Mouse (Mus musculus): Measurements from ENCODE around the gene Cog5.

Cog5 gene

GRCm38 (mm10) chr12:31700623-31701347 lies 46.1 kb downstream of the Cog5 start:
- TF ChIP-seq GATA4 (IDR thresholded peaks at IDR 0.05; ENCODE audit: insufficient replicate concordance, low read length) = no peak

- no peak for TF ChIP-seq GATA4 (IDR thresholded peaks at IDR 0.05; ENCODE audit: insufficient replicate concordance, low read length)
Measured at GRCm38 (mm10) chr12:31701411-31701810, 46.7 kb downstream of the Cog5 start.

DNA sequence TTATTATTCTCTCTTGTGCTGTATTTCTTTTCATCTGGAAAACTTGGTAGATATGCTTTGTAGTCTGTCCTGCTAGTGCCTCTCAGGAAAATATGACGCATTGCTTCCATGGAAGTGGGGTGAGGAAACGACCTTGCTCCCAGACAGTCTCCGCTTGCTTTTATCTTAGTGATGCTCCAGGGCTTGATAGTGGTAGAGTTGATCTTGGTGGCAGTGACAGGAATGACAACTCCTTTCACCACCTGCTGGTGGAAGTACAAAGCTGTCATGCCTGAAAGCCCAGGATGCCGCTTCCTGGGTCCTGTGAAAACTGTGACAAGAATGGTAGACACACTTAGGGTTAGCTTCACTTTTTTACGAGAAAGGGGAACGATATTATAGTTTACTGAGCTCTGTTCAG lies 49.2 kb downstream of the Cog5 start:
- no peak for TF ChIP-seq GATA4 (IDR thresholded peaks at IDR 0.05; ENCODE audit: insufficient replicate concordance, low read length)

GRCm38 (mm10) chr12:31706168-31706567 lies 51.5 kb downstream of the Cog5 start:
- no peak for TF ChIP-seq GATA4 (IDR thresholded peaks at IDR 0.05; ENCODE audit: insufficient replicate concordance, low read length)

GRCm38 (mm10) chr12:31707531-31707930 lies 52.9 kb downstream of the Cog5 start:
- no peak for TF ChIP-seq GATA4 (IDR thresholded peaks at IDR 0.05; ENCODE audit: insufficient replicate concordance, low read length)

- TF ChIP-seq GATA4 (IDR thresholded peaks at IDR 0.05; ENCODE audit: insufficient replicate concordance, low read length) = no peak
Measured at GRCm38 (mm10) chr12:31709665-31710064, 55.0 kb downstream of the Cog5 start.

GRCm38 (mm10) chr12:31712233-31712632 lies 57.6 kb downstream of the Cog5 start:
- no peak for TF ChIP-seq GATA4 (IDR thresholded peaks at IDR 0.05; ENCODE audit: insufficient replicate concordance, low read length)

- TF ChIP-seq GATA4 (IDR thresholded peaks at IDR 0.05; ENCODE audit: insufficient replicate concordance, low read length) = no peak
Measured at GRCm38 (mm10) chr12:31712727-31713126, 58.1 kb downstream of the Cog5 start.

- no peak for TF ChIP-seq GATA4 (IDR thresholded peaks at IDR 0.05; ENCODE audit: insufficient replicate concordance, low read length)
Measured at GRCm38 (mm10) chr12:31713600-31713999, 58.9 kb downstream of the Cog5 start, which contains the start of gene Gpr22. TSS of gene Gpr22 (minus strand) at chr12:31713947.

DNA sequence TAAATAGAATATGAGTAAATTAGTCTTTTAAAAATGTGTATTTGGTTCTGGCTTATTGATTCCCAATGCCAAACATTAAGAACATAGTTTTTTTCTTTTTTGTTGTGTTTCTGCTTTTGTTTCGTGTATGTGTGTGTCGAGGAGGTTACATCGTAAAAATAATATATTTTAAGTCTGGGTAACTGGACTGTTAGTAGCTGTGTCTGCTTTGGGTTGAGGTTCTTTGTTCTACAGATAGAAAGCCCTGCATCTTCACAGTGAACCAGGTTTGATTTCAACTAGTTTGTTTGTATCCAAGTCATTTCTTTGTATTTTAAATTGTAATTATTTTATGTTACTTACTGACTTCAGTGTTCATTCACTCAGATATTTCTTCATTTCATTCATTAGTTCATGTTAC lies 59.4 kb downstream of the Cog5 start:
- no peak for TF ChIP-seq GATA4 (IDR thresholded peaks at IDR 0.05; ENCODE audit: insufficient replicate concordance, low read length)

GRCm38 (mm10) chr12:31719586-31720275 lies 65.1 kb downstream of the Cog5 start:
- TF ChIP-seq GATA4 (IDR thresholded peaks at IDR 0.05; ENCODE audit: insufficient replicate concordance, low read length) = no peak

- TF ChIP-seq GATA4 (IDR thresholded peaks at IDR 0.05; ENCODE audit: insufficient replicate concordance, low read length) = no peak
Measured at GRCm38 (mm10) chr12:31724576-31724975, 69.9 kb downstream of the Cog5 start.

DNA sequence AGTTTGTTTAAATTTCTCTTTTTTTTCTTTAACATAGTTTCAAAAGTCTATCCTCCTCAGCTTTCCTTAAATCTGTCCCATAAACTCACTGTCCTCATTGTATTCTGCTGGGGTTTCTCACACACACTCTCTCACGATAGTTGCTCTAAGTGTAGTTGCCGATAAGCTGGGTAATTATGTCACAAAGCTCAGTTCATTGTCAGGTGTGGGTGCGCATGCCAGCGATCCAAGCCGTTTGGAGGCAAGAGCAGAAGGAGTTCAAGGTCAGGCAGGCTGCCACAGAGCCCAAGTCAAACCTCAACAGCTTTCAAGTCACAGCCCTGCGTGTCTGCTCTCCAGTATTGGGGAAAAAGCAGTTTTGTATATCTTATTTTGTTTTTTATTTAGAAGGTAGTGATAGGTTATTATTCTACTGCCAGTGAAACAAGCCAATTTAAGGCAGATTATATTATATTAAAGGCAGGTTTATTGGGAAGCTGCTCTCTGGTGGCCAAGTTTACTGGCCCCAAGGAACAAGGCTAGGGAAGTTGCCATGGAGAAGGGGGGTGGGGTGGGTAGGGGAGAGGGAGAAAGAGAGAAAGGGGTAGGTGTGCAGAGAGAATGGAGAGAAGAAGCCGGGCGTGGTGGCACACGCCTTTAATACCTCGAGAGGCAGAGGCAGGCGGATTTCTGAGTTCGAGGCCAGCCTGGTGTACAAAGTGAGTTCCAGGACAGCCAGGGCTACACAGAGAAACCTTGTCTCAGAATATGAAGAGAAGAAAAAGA lies 71.0 kb downstream of the Cog5 start:
- no peak for TF ChIP-seq GATA4 (IDR thresholded peaks at IDR 0.05; ENCODE audit: insufficient replicate concordance, low read length)

DNA sequence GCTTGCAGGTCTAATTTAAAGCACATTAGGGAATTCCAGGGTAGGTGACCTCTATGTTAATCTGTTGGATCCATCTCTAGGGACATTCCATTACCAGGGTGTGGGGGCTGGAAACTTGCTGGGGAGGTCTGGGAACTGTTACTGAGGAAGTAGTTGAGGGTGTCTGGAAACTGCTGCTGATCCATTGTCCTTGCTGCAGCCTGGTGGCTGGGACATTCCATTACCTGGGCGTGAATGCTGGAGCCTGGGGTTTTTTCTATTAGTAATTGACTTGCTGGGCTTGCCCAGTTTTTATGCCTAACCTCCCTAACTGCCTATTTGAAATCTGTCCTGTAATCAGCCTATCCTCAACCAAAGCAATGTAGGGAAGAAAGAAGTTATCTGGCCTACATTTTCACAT lies 72.0 kb downstream of the Cog5 start:
- no peak for TF ChIP-seq GATA4 (IDR thresholded peaks at IDR 0.05; ENCODE audit: insufficient replicate concordance, low read length)

GRCm38 (mm10) chr12:31730126-31730525 lies 75.5 kb downstream of the Cog5 start:
- TF ChIP-seq GATA4 (IDR thresholded peaks at IDR 0.05; ENCODE audit: insufficient replicate concordance, low read length) = no peak

DNA sequence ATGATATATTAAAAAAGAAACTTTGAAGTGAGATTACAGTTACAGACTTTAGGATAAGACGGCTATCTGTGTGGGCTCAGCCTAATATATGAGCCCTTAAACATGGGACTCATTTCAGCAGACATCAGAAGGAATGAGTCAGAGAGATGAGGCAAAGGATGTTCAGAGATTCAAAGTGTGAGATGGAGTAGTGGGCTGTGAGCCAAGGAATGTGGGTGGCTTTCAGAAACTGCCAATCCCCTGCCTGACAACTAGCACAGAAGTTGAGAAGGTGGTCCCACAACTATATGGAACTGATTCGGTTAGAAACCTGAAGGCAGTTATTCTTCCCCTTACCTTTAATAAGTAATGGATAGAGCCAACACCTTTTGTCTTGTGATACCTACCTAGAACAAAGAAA lies 79.9 kb downstream of the Cog5 start:
- no peak for TF ChIP-seq GATA4 (IDR thresholded peaks at IDR 0.05; ENCODE audit: insufficient replicate concordance, low read length)

Data from liver, adult (tissue).